Mouse (Mus musculus): ENCODE results near the gene Cep170b. TPM values are rescaled to one million over a fixed set of nuclear protein-coding genes. Genes with fewer than 3 reads are reported as not detected.

The Cep170b gene
- 4.6 TPM for polyA plus RNA-seq (2015; fragmentation: Illumina TruSeq; extraction: RNeasy Lipid Tissue Mini Kit (QIAGEN cat#74804); ENCODE audit: insufficient read depth, low replicate concordance)

DNA sequence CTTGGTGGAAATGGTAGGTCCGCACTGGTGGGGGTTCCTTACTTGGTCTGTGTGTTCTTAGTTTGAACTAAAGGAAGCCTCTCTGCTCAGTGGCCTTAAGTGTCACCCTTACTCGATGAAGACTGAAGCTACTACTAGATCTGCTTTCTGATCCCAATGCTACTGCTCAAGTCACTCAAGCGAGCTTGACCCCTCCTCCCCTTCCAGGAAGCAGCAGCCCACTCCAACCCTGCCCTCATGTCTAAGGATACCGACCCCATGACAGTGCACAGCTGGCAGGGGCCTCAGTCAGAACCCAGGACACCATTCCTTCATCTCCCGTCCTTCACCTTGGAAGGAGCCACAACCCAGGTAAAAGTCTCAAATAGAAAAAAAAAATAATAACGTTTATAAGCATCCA is at the start of gene Cep170b:
TSS of gene Cep170b (plus strand) at position 240 of the 400 bp plus-strand sequence.

DNA sequence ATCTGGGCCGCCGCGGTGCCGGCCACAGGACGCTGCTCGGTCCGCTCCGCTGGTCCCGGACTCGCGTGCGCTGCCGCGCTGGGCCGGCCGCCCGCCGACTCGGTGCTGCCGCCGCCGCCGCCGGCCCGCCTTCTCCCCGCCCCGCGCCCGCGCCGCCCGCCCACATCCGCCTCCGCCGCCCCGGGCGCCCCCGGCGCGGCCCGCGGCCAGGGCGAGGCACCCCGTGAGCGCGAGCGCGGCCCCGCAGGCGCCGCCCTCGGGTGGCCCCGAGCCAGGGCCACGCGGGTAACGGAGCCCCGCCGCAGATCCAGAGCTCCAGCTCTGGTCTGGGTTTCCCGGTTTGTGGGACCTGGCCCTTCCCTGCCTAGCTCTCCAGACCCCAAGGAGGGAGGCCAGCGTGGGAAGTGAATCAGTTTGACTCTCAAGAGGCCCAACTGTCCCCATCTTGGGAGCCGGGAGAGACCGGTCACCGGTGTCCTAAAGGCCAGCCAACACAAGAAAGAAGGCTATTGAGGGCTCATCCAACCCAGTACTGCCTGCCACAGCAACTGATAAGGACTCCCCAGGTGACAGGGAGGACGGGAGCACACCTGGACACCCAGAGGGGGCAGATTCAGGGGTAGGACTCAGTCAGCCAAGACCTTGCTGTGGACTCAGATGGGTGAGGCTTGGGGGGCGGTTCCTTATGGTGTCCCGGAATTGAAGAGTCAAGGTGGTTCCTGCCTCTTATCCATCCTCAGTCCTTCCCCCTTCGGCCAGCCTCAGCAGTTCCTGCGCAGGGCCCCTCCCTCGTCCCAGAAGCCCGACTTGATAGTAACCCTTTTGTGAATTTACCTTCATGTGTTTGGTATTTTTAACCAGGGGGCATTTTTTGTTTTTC is 45.9 kb upstream of the Cep170b start, which contains the start of gene Akt1:
TSS of gene Akt1 (minus strand) at position 753 of the 880 bp plus-strand sequence.

DNA sequence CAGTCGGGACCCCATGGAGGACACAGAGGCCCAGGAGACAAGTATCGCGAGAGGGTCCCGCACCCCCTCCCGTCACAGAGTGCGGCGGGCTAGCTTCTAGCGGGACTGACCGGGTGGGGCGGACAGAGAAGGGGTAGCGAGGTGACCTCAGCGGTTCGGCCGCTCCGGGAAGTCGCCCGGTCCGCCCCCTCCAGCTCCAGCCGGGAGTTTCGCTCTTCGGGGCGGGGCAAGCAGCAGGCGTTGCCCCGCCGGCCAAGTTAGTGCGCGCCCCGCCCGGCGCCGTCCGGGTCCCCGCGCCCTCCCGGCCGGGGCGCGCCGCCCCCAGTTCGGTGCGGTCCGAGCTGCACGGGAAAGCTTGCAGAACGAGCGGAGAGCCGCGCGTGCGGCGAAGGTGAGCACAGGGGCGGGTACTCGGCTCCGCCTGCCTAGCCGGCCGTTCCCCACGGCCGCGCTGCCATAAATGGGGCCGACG is 41.7 kb upstream of the Cep170b start, which contains the start of gene Zbtb42:
TSS of gene Zbtb42 (plus strand) at position 274 of the 472 bp plus-strand sequence.

DNA sequence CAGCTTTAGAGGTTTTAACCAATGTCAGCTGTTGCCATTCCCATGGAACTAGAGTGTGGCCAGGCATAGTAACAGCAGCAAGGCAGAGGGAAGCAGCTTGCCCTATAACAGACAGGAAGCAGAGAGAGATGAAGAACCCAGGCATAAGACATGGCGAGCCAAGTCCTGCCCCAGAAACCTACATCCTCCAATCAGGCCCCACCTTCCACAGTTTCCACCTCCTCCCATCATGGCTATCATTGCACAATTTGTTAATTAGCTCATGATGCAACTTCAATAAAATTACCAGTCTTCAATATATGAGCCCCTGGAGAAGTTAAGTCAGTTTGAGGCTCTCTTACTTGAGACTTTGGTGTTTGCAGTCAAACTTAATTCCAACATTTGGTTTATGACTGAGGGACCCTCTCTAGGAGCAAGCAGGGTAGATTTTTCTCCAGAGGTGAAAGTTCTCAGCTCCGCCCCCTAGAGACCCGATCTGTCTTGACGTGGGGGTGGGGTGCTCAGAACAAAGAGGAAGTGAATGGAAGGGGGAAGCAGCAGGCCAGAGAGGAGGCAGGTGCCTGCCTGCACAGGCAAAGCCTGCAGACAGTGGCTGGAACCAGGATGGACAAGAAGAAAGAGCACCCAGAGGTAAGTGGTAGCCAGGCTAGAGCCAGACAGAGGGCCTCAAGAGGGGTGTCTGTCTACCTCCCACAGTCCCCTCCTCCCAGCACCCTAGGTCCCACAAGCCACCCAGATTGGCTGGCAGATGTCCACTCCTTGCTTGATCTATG is 40.1 kb downstream of the Cep170b start, which contains the start of gene Pld4:
TSS of gene Pld4 (plus strand) at position 502 of the 773 bp plus-strand sequence.

Other genes starting within 250 kb of the Cep170b start
- gene A530016L24Rik, start 231.0 kb upstream of the Cep170b start, polyA plus RNA-seq (2015; fragmentation: Illumina TruSeq; extraction: RNeasy Lipid Tissue Mini Kit (QIAGEN cat#74804); ENCODE audit: insufficient read depth, low replicate concordance) = not detected
- gene Tmem179, start 203.7 kb upstream of the Cep170b start, polyA plus RNA-seq (2015; fragmentation: Illumina TruSeq; extraction: RNeasy Lipid Tissue Mini Kit (QIAGEN cat#74804); ENCODE audit: insufficient read depth, low replicate concordance) = not detected
- gene Inf2, start 131.7 kb upstream of the Cep170b start, polyA plus RNA-seq (2015; fragmentation: Illumina TruSeq; extraction: RNeasy Lipid Tissue Mini Kit (QIAGEN cat#74804); ENCODE audit: insufficient read depth, low replicate concordance) = 12.3 TPM
- 7.2 TPM for gene Adssl1, start 100.4 kb upstream of the Cep170b start, polyA plus RNA-seq (2015; fragmentation: Illumina TruSeq; extraction: RNeasy Lipid Tissue Mini Kit (QIAGEN cat#74804); ENCODE audit: insufficient read depth, low replicate concordance)
- 12.7 TPM for gene Siva1, start 75.8 kb upstream of the Cep170b start, polyA plus RNA-seq (2015; fragmentation: Illumina TruSeq; extraction: RNeasy Lipid Tissue Mini Kit (QIAGEN cat#74804); ENCODE audit: insufficient read depth, low replicate concordance)
- 39.7 TPM for gene Akt1, start 45.6 kb upstream of the Cep170b start, polyA plus RNA-seq (2015; fragmentation: Illumina TruSeq; extraction: RNeasy Lipid Tissue Mini Kit (QIAGEN cat#74804); ENCODE audit: insufficient read depth, low replicate concordance)
- gene Zbtb42, start 41.6 kb upstream of the Cep170b start, polyA plus RNA-seq (2015; fragmentation: Illumina TruSeq; extraction: RNeasy Lipid Tissue Mini Kit (QIAGEN cat#74804); ENCODE audit: insufficient read depth, low replicate concordance) = 1.7 TPM
- gene Pld4, start 40.2 kb downstream of the Cep170b start, polyA plus RNA-seq (2015; fragmentation: Illumina TruSeq; extraction: RNeasy Lipid Tissue Mini Kit (QIAGEN cat#74804); ENCODE audit: insufficient read depth, low replicate concordance) = 283 TPM
- gene Ahnak2, start 82.2 kb downstream of the Cep170b start, polyA plus RNA-seq (2015; fragmentation: Illumina TruSeq; extraction: RNeasy Lipid Tissue Mini Kit (QIAGEN cat#74804); ENCODE audit: insufficient read depth, low replicate concordance) = 0.35 TPM
- 0.54 TPM for gene Clba1, start 88.5 kb downstream of the Cep170b start, polyA plus RNA-seq (2015; fragmentation: Illumina TruSeq; extraction: RNeasy Lipid Tissue Mini Kit (QIAGEN cat#74804); ENCODE audit: insufficient read depth, low replicate concordance)
- gene Cdca4, start 109.0 kb downstream of the Cep170b start, polyA plus RNA-seq (2015; fragmentation: Illumina TruSeq; extraction: RNeasy Lipid Tissue Mini Kit (QIAGEN cat#74804); ENCODE audit: insufficient read depth, low replicate concordance) = 32.7 TPM
- 61.1 TPM for gene Gpr132, start 147.8 kb downstream of the Cep170b start, polyA plus RNA-seq (2015; fragmentation: Illumina TruSeq; extraction: RNeasy Lipid Tissue Mini Kit (QIAGEN cat#74804); ENCODE audit: insufficient read depth, low replicate concordance)
- gene Jag2, start 209.3 kb downstream of the Cep170b start, polyA plus RNA-seq (2015; fragmentation: Illumina TruSeq; extraction: RNeasy Lipid Tissue Mini Kit (QIAGEN cat#74804); ENCODE audit: insufficient read depth, low replicate concordance) = 0.64 TPM
- 5.9 TPM for gene Nudt14, start 221.7 kb downstream of the Cep170b start, polyA plus RNA-seq (2015; fragmentation: Illumina TruSeq; extraction: RNeasy Lipid Tissue Mini Kit (QIAGEN cat#74804); ENCODE audit: insufficient read depth, low replicate concordance)